Mouse (Mus musculus): ENCODE data around the gene Map4k5.
A peak's percentile ranks its signal among the peaks of the same experiment; 100 is the strongest.

Map4k5 gene

GRCm38 (mm10) chr12:69892371-69893251 is at the start of gene Map4k5, which contains the start of gene Atl1:
TSS of gene Map4k5 (minus strand) at chr12:69893200.
TSS of gene Atl1 (plus strand) at chr12:69892614.
- DNase-seq = peak; percentile 99

- peak; percentile 78 for DNase-seq
Observed at GRCm38 (mm10) chr12:69941655-69942329, 48.8 kb upstream of the Map4k5 start.

- no peak for DNase-seq
Observed at GRCm38 (mm10) chr12:69939291-69939690, 46.3 kb upstream of the Map4k5 start.

GRCm38 (mm10) chr12:69937731-69938130 is 44.7 kb upstream of the Map4k5 start:
- no peak for DNase-seq

- DNase-seq = peak; percentile 87
Observed at GRCm38 (mm10) chr12:69926716-69927115, 33.7 kb upstream of the Map4k5 start.

- peak; percentile 49 for DNase-seq
Observed at GRCm38 (mm10) chr12:69924012-69924411, 31.0 kb upstream of the Map4k5 start.

GRCm38 (mm10) chr12:69923603-69924002 is 30.6 kb upstream of the Map4k5 start:
- peak; percentile 30 for DNase-seq

- no peak for DNase-seq
Observed at GRCm38 (mm10) chr12:69923128-69923527, 30.1 kb upstream of the Map4k5 start.

- no peak for DNase-seq
Observed at GRCm38 (mm10) chr12:69922099-69922498, 29.1 kb upstream of the Map4k5 start.

GRCm38 (mm10) chr12:69917870-69918269 is 24.9 kb upstream of the Map4k5 start:
- peak; percentile 23 for DNase-seq

GRCm38 (mm10) chr12:69912737-69913136 is 19.7 kb upstream of the Map4k5 start:
- peak; percentile 35 for DNase-seq

GRCm38 (mm10) chr12:69911906-69912305 is 18.9 kb upstream of the Map4k5 start:
- DNase-seq = peak; percentile 18

GRCm38 (mm10) chr12:69908511-69908900 is 15.5 kb upstream of the Map4k5 start:
- DNase-seq = peak; percentile 88

- peak; percentile 83 for DNase-seq
Observed at GRCm38 (mm10) chr12:69907667-69908510, 14.9 kb upstream of the Map4k5 start.

- DNase-seq = no peak
Observed at GRCm38 (mm10) chr12:69904991-69905390, 12.0 kb upstream of the Map4k5 start.

GRCm38 (mm10) chr12:69898119-69898518 is 5.1 kb upstream of the Map4k5 start:
- DNase-seq = no peak

- DNase-seq = no peak
Observed at GRCm38 (mm10) chr12:69895046-69895445, 2.0 kb upstream of the Map4k5 start.

- DNase-seq = no peak
Observed at GRCm38 (mm10) chr12:69893927-69894326, 927 bp upstream of the Map4k5 start.

- DNase-seq = no peak
Observed at GRCm38 (mm10) chr12:69891721-69892120, 1.3 kb downstream of the Map4k5 start.

- DNase-seq = no peak
Observed at GRCm38 (mm10) chr12:69890476-69890875, 2.5 kb downstream of the Map4k5 start.

GRCm38 (mm10) chr12:69890051-69890450 is 2.9 kb downstream of the Map4k5 start:
- peak; percentile 68 for DNase-seq

- peak; percentile 1 for DNase-seq
Observed at GRCm38 (mm10) chr12:69888345-69888744, 4.7 kb downstream of the Map4k5 start.

GRCm38 (mm10) chr12:69887776-69888175 is 5.2 kb downstream of the Map4k5 start:
- peak; percentile 87 for DNase-seq
